Mouse (Mus musculus): Measurements from ENCODE around the gene Krt222.
A peak's percentile ranks its signal among the peaks of the same experiment; 100 is the strongest.
"Not testable (repeated sequence)": the region's sequence is repeated elsewhere in the genome, so short reads cannot be mapped to it uniquely, and the experiment has no call there.

Krt222 gene

DNA sequence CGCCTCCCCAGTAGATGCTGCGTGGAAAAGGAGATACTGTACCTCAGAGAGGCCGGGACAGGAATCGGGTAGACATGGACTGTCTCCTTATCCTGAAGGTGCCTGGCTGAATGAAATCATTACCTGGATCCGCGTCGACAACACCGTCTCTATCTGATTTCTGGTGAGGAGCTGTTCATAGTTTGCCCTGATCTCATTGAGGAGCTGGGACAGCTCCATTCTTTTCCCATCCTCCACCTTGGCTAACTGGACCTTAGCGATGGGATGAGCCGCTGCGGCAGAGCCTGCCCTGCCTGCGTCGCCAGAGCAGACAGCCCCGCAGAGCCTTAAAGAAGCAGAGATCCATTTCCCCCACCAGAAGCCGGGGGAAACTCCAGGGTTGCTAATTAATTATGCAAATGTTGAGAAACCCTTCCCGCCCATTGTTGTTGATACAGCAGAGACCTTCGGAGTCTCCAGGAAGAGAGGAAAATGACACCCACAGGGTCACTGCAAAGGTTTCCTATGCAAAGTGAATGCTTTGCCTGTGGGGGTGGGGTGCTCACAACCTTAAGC is at the start of gene Krt222:
TSS of gene Krt222 (minus strand) at position 266 of the 555 bp plus-strand sequence.
- no peak for DNase-seq

DNA sequence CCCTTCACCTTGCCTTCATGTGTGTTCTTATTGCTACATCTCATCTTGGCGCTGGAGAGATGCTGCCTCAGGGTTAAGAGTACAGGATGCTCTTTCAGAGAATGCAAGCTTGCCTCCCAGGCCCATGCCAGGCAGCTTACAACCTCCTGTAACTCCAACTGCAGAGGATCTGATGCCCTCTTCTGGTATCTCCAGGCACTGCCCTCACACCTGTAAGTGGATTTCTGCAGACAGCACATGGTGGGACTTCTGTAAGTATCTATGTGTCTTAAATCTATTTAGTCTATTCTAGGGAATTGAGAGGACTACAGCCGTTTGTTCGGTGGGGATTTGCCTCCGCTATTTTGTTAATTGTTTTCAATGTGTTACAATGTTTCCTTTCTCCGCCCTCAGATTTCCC is 49.0 kb upstream of the Krt222 start:
- DNase-seq, result peak; percentile 61

- DNase-seq, result peak; percentile 2
Observed at GRCm38 (mm10) chr11:99284833-99285312, 41.0 kb upstream of the Krt222 start, which contains the start of gene Krt24. Gene Krt24, minus strand, starts transcription at chr11:99285262.

- no peak for DNase-seq
Observed at GRCm38 (mm10) chr11:99284011-99284410, 40.1 kb upstream of the Krt222 start.

DNA sequence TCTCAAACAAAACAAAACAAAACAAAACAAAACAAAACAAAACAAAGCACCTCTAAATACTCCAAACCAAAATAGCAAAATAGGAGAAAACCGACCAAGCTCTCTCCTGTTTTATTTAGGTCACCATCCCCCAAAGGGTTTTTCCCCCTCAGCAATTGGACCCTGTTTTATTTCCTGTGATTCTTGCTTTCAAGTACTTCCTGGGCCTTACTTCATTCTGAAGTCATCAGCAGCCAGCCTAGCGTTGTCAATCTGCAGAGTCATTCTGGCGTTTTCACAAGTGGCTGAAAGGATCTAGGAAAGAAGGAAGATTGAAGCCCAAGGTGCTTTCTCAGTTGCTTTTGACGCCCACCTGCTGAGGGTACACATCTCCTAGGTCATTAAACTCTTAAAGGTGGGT is 39.4 kb upstream of the Krt222 start:
- no peak for DNase-seq

DNA sequence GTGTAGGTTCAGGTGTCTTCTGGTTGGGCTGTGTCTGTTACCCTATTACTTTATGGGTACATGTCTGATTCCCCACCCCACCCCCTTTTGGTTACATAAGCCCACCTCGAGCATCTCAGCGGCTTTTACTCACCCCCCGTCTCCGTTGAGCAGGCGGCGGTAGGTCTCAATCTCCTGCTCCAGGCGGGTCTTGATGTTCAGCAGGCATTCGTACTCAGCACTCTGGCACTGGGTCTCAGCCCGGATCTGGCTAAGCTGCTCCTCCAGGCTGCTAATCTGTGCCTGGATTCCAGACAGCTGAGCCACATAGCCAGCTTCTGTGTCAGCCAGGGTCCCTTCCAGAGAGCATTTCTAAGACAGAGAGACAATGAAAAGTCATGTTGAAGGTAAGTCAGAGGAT is 37.2 kb upstream of the Krt222 start:
- no peak for DNase-seq

DNA sequence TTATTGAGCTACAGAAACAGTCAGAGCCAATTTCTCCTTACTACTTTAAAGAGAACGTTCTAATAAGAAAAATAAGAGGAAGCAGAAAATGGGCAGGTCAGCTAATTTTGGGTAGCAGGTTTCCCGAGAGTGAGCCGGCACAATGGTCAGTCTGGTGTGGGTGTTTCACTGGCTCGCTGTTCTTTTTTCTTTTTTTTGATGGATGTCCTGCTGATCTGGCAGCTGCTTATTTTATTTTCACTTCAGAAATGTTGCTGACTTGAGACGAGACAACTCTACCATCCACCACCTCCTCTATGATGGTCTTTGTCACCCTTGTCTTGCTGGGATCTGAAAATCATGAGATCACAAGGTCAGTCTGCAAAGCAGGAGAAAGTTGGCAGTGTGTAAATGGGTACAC is 36.1 kb upstream of the Krt222 start:
- no peak for DNase-seq

- no peak for DNase-seq
Observed at GRCm38 (mm10) chr11:99276786-99277185, 32.9 kb upstream of the Krt222 start.

- no peak for DNase-seq
Observed at GRCm38 (mm10) chr11:99275624-99276023, 31.7 kb upstream of the Krt222 start.

DNA sequence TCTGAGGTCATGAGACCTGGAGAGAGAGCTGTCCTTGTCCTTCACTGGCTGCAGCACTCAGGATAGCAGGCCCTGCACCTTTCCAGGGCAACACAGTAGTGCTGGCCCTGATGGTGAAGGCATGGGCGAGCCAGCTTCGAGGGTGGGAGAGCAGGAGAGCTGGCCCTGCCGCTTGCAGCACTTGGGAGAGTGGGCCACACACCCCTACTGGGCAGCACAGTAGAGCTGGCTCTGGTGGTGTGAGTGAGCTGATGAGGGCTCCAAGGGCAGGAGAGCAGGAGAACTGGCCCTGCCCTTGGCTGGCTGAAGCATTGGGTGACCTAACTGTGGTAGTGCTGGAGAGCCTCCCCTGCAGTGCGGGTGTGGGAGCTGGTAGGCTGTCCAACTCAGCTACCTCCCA is 28.8 kb upstream of the Krt222 start:
- no peak for DNase-seq

DNA sequence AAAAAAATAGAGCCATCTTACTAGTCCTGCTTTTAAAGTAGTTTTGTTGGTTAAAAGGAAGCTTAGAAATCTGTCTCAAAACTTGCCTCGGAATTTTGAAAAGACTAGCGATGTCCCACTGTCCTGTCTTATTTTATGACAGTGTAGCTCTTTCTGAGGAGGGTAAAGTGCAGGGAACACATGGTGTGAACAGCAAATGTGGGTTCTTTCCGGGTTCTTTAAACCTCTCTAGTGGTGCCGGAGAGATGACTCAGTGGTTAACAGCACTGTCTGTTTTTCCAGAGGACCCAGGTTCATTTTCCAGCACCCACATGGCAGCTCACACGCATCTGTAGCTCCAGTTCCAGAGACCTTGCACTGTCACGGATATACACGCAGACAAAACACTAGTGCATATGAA is 25.3 kb upstream of the Krt222 start:
- no peak for DNase-seq

DNA sequence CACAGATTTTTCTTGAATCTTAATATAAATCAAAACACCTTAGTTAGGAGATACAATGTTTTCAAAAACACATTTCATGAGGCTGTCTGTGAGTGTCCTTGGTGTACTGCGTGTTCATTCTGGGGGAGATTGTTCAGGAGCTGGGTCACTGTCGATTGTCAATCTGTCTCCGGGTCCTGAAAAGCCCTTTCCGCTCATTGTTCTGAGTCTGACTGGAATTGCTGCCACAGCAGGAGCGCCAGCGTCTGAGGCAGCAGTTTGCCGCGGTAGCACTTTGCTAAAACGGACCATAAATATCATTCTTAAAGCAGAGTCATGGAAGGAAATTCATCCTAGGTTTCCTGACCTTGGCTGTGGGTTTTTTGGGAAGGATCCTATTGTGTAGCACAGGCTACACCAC is 21.9 kb upstream of the Krt222 start:
- DNase-seq, result no peak

GRCm38 (mm10) chr11:99265220-99265619 is 21.3 kb upstream of the Krt222 start:
- DNase-seq, result no peak

DNA sequence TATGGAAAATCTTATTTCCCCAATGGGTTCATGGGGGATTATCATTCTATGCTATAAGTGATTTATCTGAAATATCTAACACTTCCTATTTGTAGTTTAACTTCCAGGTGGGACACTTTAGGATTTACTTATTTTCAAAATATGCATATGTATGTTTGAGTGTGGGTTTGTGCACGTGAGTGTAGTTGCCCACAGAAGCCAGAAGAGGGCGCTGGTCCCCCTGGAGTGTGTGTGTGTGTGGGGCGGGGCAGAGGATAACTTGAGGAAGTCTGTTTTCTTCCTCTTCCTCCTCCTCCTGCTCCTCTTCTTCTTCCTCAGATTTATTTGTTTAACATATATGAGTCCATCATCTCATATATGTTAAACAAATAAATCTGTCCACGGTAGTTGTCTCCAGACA is 12.3 kb upstream of the Krt222 start:
- DNase-seq, result no peak

DNA sequence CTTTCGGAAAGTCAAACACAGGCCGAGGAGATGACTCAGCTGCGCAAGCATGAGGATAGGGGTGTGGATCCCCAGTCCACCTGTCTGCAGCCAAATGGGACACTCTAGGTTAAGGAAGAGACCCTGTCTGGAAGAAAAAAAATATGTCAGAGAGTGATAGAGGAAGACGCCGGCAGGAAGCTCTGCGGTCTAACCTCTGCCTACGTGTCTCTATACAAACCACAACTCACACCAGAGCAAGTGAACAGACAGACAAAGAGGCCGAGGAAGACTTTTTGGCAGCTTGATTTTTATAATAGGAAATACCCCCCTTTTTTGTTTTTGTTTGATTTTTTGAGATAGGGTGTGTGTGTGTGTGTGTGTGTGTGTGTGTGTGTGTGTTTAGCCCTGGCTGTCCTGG is 11.4 kb upstream of the Krt222 start:
- DNase-seq, result peak; percentile 22

- DNase-seq, result no peak
Observed at GRCm38 (mm10) chr11:99253893-99254292, 10.0 kb upstream of the Krt222 start.

DNA sequence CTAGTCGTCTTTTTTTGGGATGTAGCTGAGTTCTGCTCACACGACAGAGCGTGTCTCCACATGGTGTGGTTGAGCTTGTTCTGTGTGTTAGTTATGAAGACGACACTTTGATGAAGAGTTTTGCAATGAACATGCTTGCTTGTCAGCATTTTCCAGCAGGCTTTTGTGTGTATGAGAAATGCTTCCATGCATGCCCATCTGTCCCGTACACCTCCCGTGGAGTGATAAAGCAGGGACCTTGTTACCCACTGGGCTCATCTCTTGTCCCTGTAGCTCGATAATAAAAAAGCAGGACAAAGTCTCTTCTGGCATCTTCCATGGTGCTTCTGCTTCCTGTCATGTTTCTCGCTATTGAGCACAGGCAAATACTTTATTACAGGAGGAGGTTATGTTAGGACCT is 8.8 kb upstream of the Krt222 start:
- DNase-seq, result no peak

DNA sequence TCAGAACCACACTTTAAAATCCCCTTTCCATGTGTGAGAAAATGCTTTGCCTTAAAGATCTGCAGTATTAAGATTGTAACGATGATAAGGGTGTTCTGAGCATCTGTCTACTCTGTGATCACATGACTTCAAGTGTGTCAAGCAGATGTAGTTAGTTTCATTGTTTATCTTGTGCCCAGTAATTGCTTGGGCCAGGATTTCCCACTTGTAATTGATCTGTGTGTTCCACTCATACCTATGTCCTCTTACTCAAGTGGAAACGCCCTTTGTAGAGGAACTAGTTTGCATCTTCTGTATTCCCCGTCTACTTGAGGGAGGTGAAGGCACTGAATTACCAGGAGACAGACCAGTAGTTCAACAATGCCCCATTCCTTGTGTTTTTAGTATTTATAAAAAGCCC is 6.8 kb upstream of the Krt222 start:
- no peak for DNase-seq

DNA sequence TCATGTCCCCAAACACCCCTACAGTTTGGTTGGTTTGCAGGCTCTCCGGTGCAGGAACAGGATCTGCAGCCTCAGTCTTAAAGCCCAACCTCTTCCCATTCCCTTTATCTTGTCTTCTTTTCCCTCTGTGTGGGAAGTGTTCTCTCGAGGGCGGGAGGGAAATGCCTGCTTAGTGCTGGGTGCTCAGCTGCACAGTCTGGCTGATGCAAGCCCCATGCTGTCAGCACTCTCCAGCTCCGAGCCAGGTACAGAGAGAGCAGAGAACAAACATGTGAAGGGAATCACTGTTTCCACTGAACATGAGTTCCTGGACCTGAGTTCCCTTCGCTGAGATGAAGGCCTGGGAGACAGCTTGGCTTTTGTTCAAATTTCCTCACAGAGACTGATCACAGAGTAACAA is 6.4 kb upstream of the Krt222 start:
- DNase-seq, result no peak

DNA sequence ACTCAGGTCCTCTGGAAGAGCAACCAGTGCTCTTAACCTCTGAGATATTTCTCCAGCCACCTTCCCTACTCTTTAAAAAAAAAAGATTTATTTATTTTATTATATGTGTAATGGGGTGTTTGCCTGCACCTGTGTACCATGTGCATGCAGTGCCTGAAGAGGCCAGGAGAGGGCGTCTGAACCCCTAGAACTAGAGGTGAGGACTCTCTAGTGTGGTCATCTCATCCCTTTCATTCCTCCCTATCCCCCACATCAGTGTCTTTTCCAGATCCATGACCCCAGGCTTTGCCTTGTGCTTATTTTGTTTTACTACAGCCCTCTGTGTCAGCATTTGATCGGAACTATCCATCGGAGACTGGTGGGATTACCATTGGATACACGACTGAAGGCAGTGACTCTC is 5.2 kb upstream of the Krt222 start:
- peak; percentile 19 for DNase-seq

- DNase-seq, result no peak
Observed at GRCm38 (mm10) chr11:99247916-99248315, 4.0 kb upstream of the Krt222 start.

DNA sequence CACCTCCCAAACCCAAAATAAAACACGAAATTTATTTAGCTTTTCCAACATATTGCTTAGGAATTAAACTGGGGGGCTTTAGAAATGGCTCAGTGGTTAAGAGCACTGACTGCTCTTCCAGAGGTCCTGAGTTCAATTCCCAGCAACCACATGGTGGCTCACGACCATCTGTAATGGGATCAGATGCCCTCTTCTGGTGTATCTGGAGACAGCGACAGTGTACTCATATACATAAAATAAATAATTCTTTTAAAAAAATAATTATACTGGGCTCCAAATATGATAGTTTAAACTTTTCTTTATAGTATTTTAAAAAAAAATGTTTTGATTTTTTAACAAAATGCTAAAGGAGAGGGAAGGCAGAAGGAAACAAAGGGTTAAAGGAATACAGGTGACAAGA is 634 bp upstream of the Krt222 start:
- not testable (repeated sequence) for DNase-seq

GRCm38 (mm10) chr11:99243200-99243819 is 575 bp downstream of the Krt222 start:
- no peak for DNase-seq

- DNase-seq, result no peak
Observed at GRCm38 (mm10) chr11:99242056-99242455, 1.8 kb downstream of the Krt222 start.

DNA sequence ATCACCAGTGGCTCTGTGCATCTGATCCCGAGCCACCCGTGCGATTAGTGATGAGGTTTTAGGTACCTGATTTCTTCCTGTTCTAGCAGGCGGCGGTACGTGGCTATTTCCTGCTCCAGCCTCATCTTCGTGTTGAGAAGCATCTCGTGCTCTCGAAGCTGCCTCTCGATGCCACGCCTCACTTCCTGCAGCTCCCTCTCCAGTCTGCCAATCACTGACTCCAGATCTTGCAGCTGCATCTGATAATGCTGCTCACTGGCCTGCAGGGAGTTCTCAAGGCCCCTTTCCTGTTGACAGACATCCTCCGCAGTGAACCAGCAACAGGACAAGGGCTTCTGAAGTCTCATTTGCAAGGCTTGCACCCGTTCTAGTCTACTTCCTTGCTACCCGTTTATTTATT is 5.4 kb downstream of the Krt222 start:
- peak; percentile 77 for DNase-seq
